Mouse (Mus musculus): Measurements from ENCODE around the gene Lyrm4.

Gene Lyrm4

GRCm38 (mm10) chr13:36117143-36118014, at the start of gene Lyrm4, which contains the start of gene Fars2:
Lyrm4 (minus strand) TSS chr13:36117526.
Fars2 (plus strand) TSS chr13:36117412.
- peak; percentile 99 for DNase-seq

- no peak for DNase-seq
These were observed 46.6 kb upstream of the Lyrm4 start for GRCm38 (mm10) chr13:36163898-36164297.

- no peak for DNase-seq
These were observed 46.1 kb upstream of the Lyrm4 start for GRCm38 (mm10) chr13:36163411-36163810.

- no peak for DNase-seq
These were observed 39.1 kb upstream of the Lyrm4 start for GRCm38 (mm10) chr13:36156340-36156931.

GRCm38 (mm10) chr13:36152728-36153498, 35.6 kb upstream of the Lyrm4 start:
- DNase-seq = no peak

- DNase-seq = no peak
These were observed 32.9 kb upstream of the Lyrm4 start for GRCm38 (mm10) chr13:36150272-36150671.

- no peak for DNase-seq
These were observed 32.0 kb upstream of the Lyrm4 start for GRCm38 (mm10) chr13:36149175-36149939.

GRCm38 (mm10) chr13:36145601-36146000, 28.3 kb upstream of the Lyrm4 start:
- DNase-seq = no peak

- no peak for DNase-seq
These were observed 23.1 kb upstream of the Lyrm4 start for GRCm38 (mm10) chr13:36140247-36141016.

- no peak for DNase-seq
These were observed 22.4 kb upstream of the Lyrm4 start for GRCm38 (mm10) chr13:36139703-36140102.

GRCm38 (mm10) chr13:36131992-36132649, 14.8 kb upstream of the Lyrm4 start:
- DNase-seq = no peak

- DNase-seq = no peak
These were observed 14.1 kb upstream of the Lyrm4 start for GRCm38 (mm10) chr13:36131401-36131800.

GRCm38 (mm10) chr13:36129360-36130054, 12.2 kb upstream of the Lyrm4 start:
- no peak for DNase-seq

GRCm38 (mm10) chr13:36120606-36121005, 3.3 kb upstream of the Lyrm4 start:
- no peak for DNase-seq

- DNase-seq = no peak
These were observed 2.4 kb upstream of the Lyrm4 start for GRCm38 (mm10) chr13:36119684-36120083.

GRCm38 (mm10) chr13:36116520-36117142, 695 bp downstream of the Lyrm4 start:
- DNase-seq = peak; percentile 68

- peak; percentile 9 for DNase-seq
These were observed 4.1 kb downstream of the Lyrm4 start for GRCm38 (mm10) chr13:36113181-36113580.

- DNase-seq = no peak
These were observed 6.0 kb downstream of the Lyrm4 start for GRCm38 (mm10) chr13:36111331-36111730.

- DNase-seq = no peak
These were observed 8.8 kb downstream of the Lyrm4 start for GRCm38 (mm10) chr13:36108528-36108927.

- DNase-seq = no peak
These were observed 11.7 kb downstream of the Lyrm4 start for GRCm38 (mm10) chr13:36105591-36105990.

Measured in kidney, adult 18-20 months (tissue).